ENCODE assay signal across 17 mouse cellular contexts in the genomic region with DNA sequence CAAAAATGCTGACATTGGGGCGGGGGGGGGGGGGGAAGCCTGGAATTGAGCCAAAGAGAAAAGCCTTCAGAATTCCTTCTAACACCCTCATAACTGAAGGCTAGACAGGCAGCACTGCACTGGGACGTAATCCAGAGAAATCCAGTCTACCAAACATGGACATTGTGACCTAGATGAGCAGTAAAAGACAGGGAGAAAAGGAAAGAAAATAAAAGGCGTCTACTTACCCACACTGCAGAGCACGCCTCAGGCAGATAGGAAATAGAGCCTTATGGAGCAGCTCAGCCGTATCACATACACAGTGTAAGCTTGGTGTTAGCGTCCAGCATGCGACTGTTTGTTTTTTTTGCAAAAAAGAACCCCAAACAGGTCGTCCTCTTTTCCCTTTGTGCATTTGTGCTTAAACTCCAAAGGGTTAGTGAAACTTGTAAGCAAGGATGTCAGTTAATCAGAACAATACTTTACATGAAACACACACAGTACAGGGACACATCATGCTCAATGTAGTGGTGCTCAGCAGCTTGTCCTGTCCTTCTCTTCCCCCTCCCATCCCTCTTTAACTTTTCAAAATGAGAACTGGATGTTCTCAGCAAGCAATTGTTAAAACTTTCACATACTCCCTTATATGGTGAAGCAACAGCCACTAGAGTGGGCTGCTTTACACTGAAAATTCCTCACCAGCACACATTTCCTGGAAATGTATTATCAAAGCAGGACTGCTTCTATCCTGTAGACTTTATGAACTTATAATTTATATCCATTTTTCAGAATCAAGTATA.
DNase-seq lines count a peak whose midpoint lies in the region; ATAC-seq and TF ChIP-seq lines count a peak whose summit lies in the region.
"Had no signal": no experiment of that assay in that cellular context is flagged by ENCODE, and none has a peak within 500 bp of the region (broad histone marks: within the 10 kb centered on the region; RNA-seq: fewer than 3 reads in every experiment).

No protein-coding gene starts in this region.

- no peak for TF ChIP-seq CTCF in heart, adult 2 months (IDR thresholded peaks at IDR 0.05)

- no peak for TF ChIP-seq POLR2A in heart, adult 2 months (IDR thresholded peaks at IDR 0.05; ENCODE audit: insufficient read depth, low read depth, low read length)

- H3K36me3 ChIP-seq in heart, embryonic 15.5 days: peaks cover 76% of the 10 kb centered on the region
- H3K36me3 ChIP-seq in heart, adult 2 months (ENCODE audit: control insufficient read depth, insufficient read depth, low read length): peaks cover 35% of the 10 kb centered on the region
- 0 out of 2 replicates have a peak, but pooled peaks cover 4% of the 10 kb centered on the region for H3K36me3 ChIP-seq in stomach, embryonic 16.5 days (ENCODE audit: control insufficient read depth, insufficient read depth, low read length)

- H3K27ac ChIP-seq in heart, embryonic 15.5 days: peak overlapping the region; percentile 54
- H3K27ac ChIP-seq in heart, adult 2 months: no peak overlapping the region; the same call in 1 of the 2 replicates
- H3K27ac ChIP-seq in stomach, embryonic 16.5 days (ENCODE audit: low read length): peak overlapping the region; percentile 92
- H3K27ac ChIP-seq: embryonic facial prominence, embryonic 13.5 days; forebrain, embryonic 12.5 days; liver, embryonic 13.5 days had no signal

- no peaks in the 10 kb centered on the region for H3K4me1 ChIP-seq in heart, embryonic 15.5 days (replicated peaks)
- peaks cover 3% of the 10 kb centered on the region for H3K4me1 ChIP-seq in heart, adult 2 months (ENCODE audit: control insufficient read depth, insufficient read depth, low read length)
- H3K4me1 ChIP-seq in stomach, embryonic 16.5 days (ENCODE audit: control insufficient read depth, insufficient read depth, low read length): no peaks in the 10 kb centered on the region
- H3K4me1 ChIP-seq: embryonic facial prominence, embryonic 13.5 days; forebrain, embryonic 12.5 days; liver, embryonic 13.5 days; megakaryocyte, embryonic 14.5 days had no signal

- 66% methylated on average over 8 of the region's 8 CpGs for WGBS in heart, embryonic 15.5 days
- WGBS in heart, adult 2 months: 68% methylated on average over 8 of the region's 8 CpGs
- 49% methylated on average over 7 of the region's 8 CpGs for WGBS in stomach, embryonic 16.5 days

- no peak for TF ChIP-seq EP300 in heart, adult 2 months (IDR thresholded peaks at IDR 0.05; ENCODE audit: insufficient read depth, low read depth, low read length)

- no peaks in the 10 kb centered on the region for H3K27me3 ChIP-seq in heart, embryonic 15.5 days
- no peaks in the 10 kb centered on the region for H3K27me3 ChIP-seq in heart, adult 2 months (ENCODE audit: control insufficient read depth, insufficient read depth, low read length)
- no peaks in the 10 kb centered on the region for H3K27me3 ChIP-seq in stomach, embryonic 16.5 days (ENCODE audit: control insufficient read depth, insufficient read depth, low read length)
- H3K27me3 ChIP-seq: embryonic facial prominence, embryonic 13.5 days; forebrain, embryonic 12.5 days; liver, embryonic 13.5 days; megakaryocyte, embryonic 14.5 days had no signal

- no peak for ATAC-seq in heart, embryonic 15.5 days (replicated peaks; ENCODE audit: insufficient number of reproducible peaks, insufficient read depth, low FRiP score, low read depth)
- ATAC-seq in stomach, embryonic 16.5 days (ENCODE audit: insufficient read depth, low FRiP score): peak; percentile 81

- H3K9me3 ChIP-seq in heart, embryonic 15.5 days (replicated peaks): no peaks in the 10 kb centered on the region
- H3K9me3 ChIP-seq in stomach, embryonic 16.5 days (replicated peaks; ENCODE audit: control insufficient read depth, low read length): no peaks in the 10 kb centered on the region
- H3K9me3 ChIP-seq: embryonic facial prominence, embryonic 13.5 days; forebrain, embryonic 12.5 days; G1E; liver, embryonic 13.5 days; megakaryocyte, embryonic 14.5 days had no signal

- DNase-seq in heart, adult 2 months: no peak
- peak; percentile 29 for DNase-seq in kidney, postnatal 14 days
- no peak for DNase-seq in kidney, adult 18-20 months
- DNase-seq in right cerebral cortex, adult 18-20 months: peak; percentile 23
- DNase-seq in right cerebral cortex, postnatal 25 days: no peak
- no peak for DNase-seq in right cerebral cortex, postnatal 10 days (ENCODE audit: low spot score in 2 of 2)
- DNase-seq: adrenal gland, postnatal 14 days; cerebellum, postnatal 25 days; heart, postnatal 10 days; layer of hippocampus, adult 9-11 months; liver, embryonic 13.5 days had no signal

- no peaks in the 10 kb centered on the region for H3K79me2 ChIP-seq in heart, adult 2 months (replicated peaks; ENCODE audit: control insufficient read depth, insufficient read depth, low read length)

- H3K4me2 ChIP-seq in heart, embryonic 15.5 days: no peak overlapping the region
- H3K4me2 ChIP-seq in stomach, embryonic 16.5 days (ENCODE audit: low read depth, low read length): peak overlapping the region; percentile 29
- H3K4me2 ChIP-seq: embryonic facial prominence, embryonic 13.5 days; forebrain, embryonic 12.5 days; liver, embryonic 13.5 days had no signal

- intact Hi-C loops in heart, adult 2 months (cut with DNase I): no loop called here

- no peak overlapping the region for H3K4me3 ChIP-seq in heart, embryonic 15.5 days
- H3K4me3 ChIP-seq in heart, adult 2 months: no peak overlapping the region
- H3K4me3 ChIP-seq in stomach, embryonic 16.5 days (replicated peaks; ENCODE audit: low read length): no peak overlapping the region
- H3K4me3 ChIP-seq: embryonic facial prominence, embryonic 13.5 days; forebrain, embryonic 12.5 days; liver, embryonic 13.5 days; megakaryocyte, embryonic 14.5 days had no signal

- H3K9ac ChIP-seq in heart, embryonic 15.5 days: no peak overlapping the region
- no peak overlapping the region for H3K9ac ChIP-seq in heart, adult 2 months (ENCODE audit: low read depth, low read length)
- no peak overlapping the region for H3K9ac ChIP-seq in stomach, embryonic 16.5 days (ENCODE audit: low read length)
- H3K9ac ChIP-seq: embryonic facial prominence, embryonic 13.5 days; forebrain, embryonic 12.5 days; liver, embryonic 13.5 days had no signal

Comparison
In these comparisons a context has a peak if more than half of its experiments do, and no peak if none do; other contexts are left out.
1. DNase-seq: peak in kidney, postnatal 14 days (single experiment) and right cerebral cortex, adult 18-20 months (single experiment); none in heart, adult 2 months (0 of 2), kidney, adult 18-20 months (single experiment), right cerebral cortex, postnatal 25 days (single experiment) and right cerebral cortex, postnatal 10 days (0 of 2).